Mouse (Mus musculus) erythroblast, embryonic 14.5 days (primary cell): Measurements from ENCODE around the gene 2510009E07Rik.

ENCODE experiments used
- GATA1 ChIP-seq: IDR thresholded peaks from 2 replicates; pipeline ENCODE4 v1.6.1; 2012; ENCODE audit warnings: low read length, inconsistent platforms, mixed read lengths
- TAL1 ChIP-seq: IDR thresholded peaks from 3 replicates; pipeline ENCODE4 v1.6.1; 2012; ENCODE audit warnings: low read length, inconsistent platforms, mixed read lengths

GRCm38 (mm10) chr16:21719770-21720169, 25.3 kb upstream of the 2510009E07Rik start:
- TF ChIP-seq GATA1 (no peak), TAL1 (no peak)
